ENCODE assay signal across 22 mouse cellular contexts in the genomic region with DNA sequence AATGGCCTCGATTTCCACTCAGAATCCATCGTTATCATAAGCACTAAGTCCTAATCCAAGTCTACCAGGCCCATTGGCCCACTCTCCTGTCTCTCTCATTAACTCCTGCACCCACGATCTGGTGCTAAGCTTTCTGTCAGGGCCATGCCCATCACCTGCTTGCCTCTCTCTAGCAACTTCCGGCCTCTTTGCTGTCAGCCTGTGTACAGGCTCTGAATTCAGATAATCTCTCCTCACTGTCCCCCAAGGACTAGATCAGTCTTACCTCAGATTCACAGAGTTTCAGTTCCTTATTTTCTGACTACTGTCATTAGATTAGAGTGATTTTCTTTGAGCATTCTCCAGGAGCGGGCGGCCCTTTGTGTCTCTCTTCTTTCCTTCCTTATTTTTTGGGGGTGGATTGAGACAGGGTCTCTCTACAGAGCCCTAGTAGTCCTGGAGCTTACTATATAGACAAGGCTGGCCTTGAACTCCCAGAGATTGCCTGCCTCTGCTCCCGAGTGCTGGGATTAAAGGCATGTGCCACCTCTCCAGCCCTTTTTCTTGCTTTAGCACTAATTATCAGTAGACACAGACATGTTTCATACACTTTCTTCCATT. TPM values are rescaled to one million over a fixed set of nuclear protein-coding genes. Genes with fewer than 3 reads are reported as not detected.
A peak's percentile ranks its signal among the peaks of the same experiment; 100 is the strongest.
DNase-seq lines count a peak whose midpoint lies in the region; ATAC-seq and TF ChIP-seq lines count a peak whose summit lies in the region.
"Had no signal": no experiment of that assay in that cellular context is flagged by ENCODE, and none has a peak within 500 bp of the region (broad histone marks: within the 10 kb centered on the region; RNA-seq: fewer than 3 reads in every experiment).

No protein-coding gene starts in this region.

- H3K4me1 ChIP-seq in limb, embryonic 13.5 days, result no peaks in the 10 kb centered on the region
- H3K4me1 ChIP-seq in limb, embryonic 10.5 days, result no peaks in the 10 kb centered on the region
- H3K4me1 ChIP-seq in stomach, postnatal 0 days (replicated peaks; ENCODE audit: control insufficient read depth, insufficient read depth), result no peaks in the 10 kb centered on the region
- H3K4me1 ChIP-seq: heart, embryonic 10.5 days; neural tube, embryonic 12.5 days had no signal

- ATAC-seq in limb, embryonic 13.5 days (ENCODE audit: low FRiP score, low read depth), result no peak
- ATAC-seq in megakaryocyte progenitor cell, adult 5-6 weeks (replicated peaks; ENCODE audit: poor library complexity), result peak; percentile 63
- no peak for ATAC-seq in stomach, postnatal 0 days (ENCODE audit: low FRiP score, low TSS enrichment)
- ATAC-seq: forebrain, embryonic 13.5 days; intestine, postnatal 0 days; midbrain, embryonic 13.5 days had no signal

- TF ChIP-seq CTCF in stomach, postnatal 0 days (IDR thresholded peaks at IDR 0.05; ENCODE audit: low read depth), result no peak

- H3K9me3 ChIP-seq in limb, embryonic 13.5 days, result no peaks in the 10 kb centered on the region
- no peaks in the 10 kb centered on the region for H3K9me3 ChIP-seq in limb, embryonic 10.5 days (replicated peaks)
- no peaks in the 10 kb centered on the region for H3K9me3 ChIP-seq in stomach, postnatal 0 days (ENCODE audit: control insufficient read depth, low read length)
- H3K9me3 ChIP-seq: forebrain, embryonic 13.5 days; heart, embryonic 10.5 days; hindbrain, embryonic 10.5 days; limb, embryonic 15.5 days; midbrain, embryonic 13.5 days; neural tube, embryonic 12.5 days had no signal

- 79% methylated on average over 7 of the region's 7 CpGs for WGBS in limb, embryonic 13.5 days
- WGBS in limb, embryonic 10.5 days, result 80% methylated on average over 7 of the region's 7 CpGs
- WGBS in stomach, postnatal 0 days, result 72% methylated on average over 7 of the region's 7 CpGs

- H3K27me3 ChIP-seq in limb, embryonic 13.5 days, result no peaks in the 10 kb centered on the region
- H3K27me3 ChIP-seq in limb, embryonic 10.5 days (ENCODE audit: low read depth, poor library complexity, severe bottlenecking), result no peaks in the 10 kb centered on the region
- H3K27me3 ChIP-seq in stomach, postnatal 0 days (ENCODE audit: control insufficient read depth, insufficient read depth, low read length), result no peaks in the 10 kb centered on the region
- H3K27me3 ChIP-seq: forebrain, embryonic 13.5 days; limb, embryonic 15.5 days; neural tube, embryonic 12.5 days had no signal

- H3K4me2 ChIP-seq in limb, embryonic 13.5 days (replicated peaks), result no peak overlapping the region
- no peak overlapping the region for H3K4me2 ChIP-seq in stomach, postnatal 0 days (replicated peaks; ENCODE audit: low read depth)
- H3K4me2 ChIP-seq: forebrain, embryonic 13.5 days; limb, embryonic 15.5 days; midbrain, embryonic 13.5 days; neural tube, embryonic 12.5 days had no signal

- H3K4me3 ChIP-seq in limb, embryonic 13.5 days, result no peak overlapping the region
- H3K4me3 ChIP-seq in limb, embryonic 10.5 days, result no peak overlapping the region
- no peak overlapping the region for H3K4me3 ChIP-seq in stomach, postnatal 0 days (ENCODE audit: low read depth, low read length)
- H3K4me3 ChIP-seq: forebrain, embryonic 13.5 days; gastrocnemius, adult 2 months; heart, embryonic 10.5 days; hindbrain, embryonic 10.5 days; limb, embryonic 15.5 days; midbrain, embryonic 13.5 days; neural tube, embryonic 12.5 days had no signal

- no peaks in the 10 kb centered on the region for H3K36me3 ChIP-seq in limb, embryonic 13.5 days
- no peaks in the 10 kb centered on the region for H3K36me3 ChIP-seq in limb, embryonic 10.5 days
- H3K36me3 ChIP-seq in stomach, postnatal 0 days (ENCODE audit: control insufficient read depth, insufficient read depth, low read length), result no peaks in the 10 kb centered on the region
- H3K36me3 ChIP-seq: heart, embryonic 10.5 days; hindbrain, embryonic 10.5 days; limb, embryonic 15.5 days; midbrain, embryonic 13.5 days; neural tube, embryonic 12.5 days had no signal

- H3K27ac ChIP-seq in limb, embryonic 13.5 days, result no peak overlapping the region
- no peak overlapping the region for H3K27ac ChIP-seq in limb, embryonic 10.5 days
- H3K27ac ChIP-seq in stomach, postnatal 0 days (replicated peaks), result no peak overlapping the region
- H3K27ac ChIP-seq: forebrain, embryonic 13.5 days; gastrocnemius, adult 2 months; heart, embryonic 10.5 days; hindbrain, embryonic 10.5 days; kidney, postnatal 0 days; limb, embryonic 15.5 days; midbrain, embryonic 13.5 days; neural tube, embryonic 12.5 days had no signal

- peak overlapping the region; percentile 21; the same call in 1 of the 2 replicates for H3K9ac ChIP-seq in limb, embryonic 13.5 days
- no peak overlapping the region for H3K9ac ChIP-seq in stomach, postnatal 0 days (ENCODE audit: low read length)
- H3K9ac ChIP-seq: forebrain, embryonic 13.5 days; limb, embryonic 15.5 days; midbrain, embryonic 13.5 days; neural tube, embryonic 12.5 days had no signal

- no peak for TF ChIP-seq EP300 in stomach, postnatal 0 days (optimal IDR thresholded peaks at IDR 0.05)

- DNase-seq in limb, embryonic 10.5 days (ENCODE audit: low spot score), result no peak
- DNase-seq in A20 (ENCODE audit: low read depth, low spot score), result peak; percentile 87
- peak; percentile 74 for DNase-seq in MEL-GATA-1-ER (ENCODE audit: extremely low read depth, low read depth)
- DNase-seq in stomach, postnatal 0 days (ENCODE audit: low spot score), result no peak
- no peak for DNase-seq in embryo, embryonic 9.5 days (ENCODE audit: extremely low spot score)
- DNase-seq: adrenal gland, postnatal 10 days; cerebellum, adult 2 months; cerebellum, postnatal 25 days; gastrocnemius, adult 2 months; right cerebral cortex, adult 18-20 months; right cerebral cortex, postnatal 4 days; thymus, postnatal 14 days had no signal

RNA-seq across cellular contexts. Expression of gene Senp7, which starts 14.0 kb away (rescaled TPM):
- polyA plus RNA-seq in limb, embryonic 13.5 days (2015; fragmentation: Nextera tagmentation; extraction: Ambion mirVana), result 46.6 and 47.5 TPM in 2 replicates
- 22.8 and 31.6 TPM in 2 replicates for polyA plus RNA-seq in limb, embryonic 10.5 days (2016; fragmentation: Nextera tagmentation; extraction: Ambion mirVana)
- total RNA-seq in megakaryocyte progenitor cell, adult 5-6 weeks (2015), result 21.0 and 32.8 TPM in 2 replicates
- total RNA-seq in megakaryocyte progenitor cell, adult 5-6 weeks (2017), result 15.0 and 25.4 TPM in 2 replicates
- polyA plus RNA-seq in stomach, postnatal 0 days (2015; fragmentation: Nextera tagmentation; extraction: Ambion mirVana), result 11.0 and 12.6 TPM in 2 replicates

RNA-seq across cellular contexts. Expression of gene Trmt10c, which starts 24.5 kb away (rescaled TPM):
- polyA plus RNA-seq in limb, embryonic 13.5 days (2015; fragmentation: Nextera tagmentation; extraction: Ambion mirVana), result 28.0 and 28.6 TPM in 2 replicates
- polyA plus RNA-seq in limb, embryonic 10.5 days (2016; fragmentation: Nextera tagmentation; extraction: Ambion mirVana), result 35.2 and 35.6 TPM in 2 replicates
- 35.8 and 37.3 TPM in 2 replicates for total RNA-seq in megakaryocyte progenitor cell, adult 5-6 weeks (2015)
- total RNA-seq in megakaryocyte progenitor cell, adult 5-6 weeks (2017), result 36.1 and 44.1 TPM in 2 replicates
- 16.2 and 17.6 TPM in 2 replicates for polyA plus RNA-seq in stomach, postnatal 0 days (2015; fragmentation: Nextera tagmentation; extraction: Ambion mirVana)

RNA-seq across cellular contexts. Expression of gene Pcnp, which starts 32.6 kb away (rescaled TPM):
- 264 and 269 TPM in 2 replicates for polyA plus RNA-seq in limb, embryonic 13.5 days (2015; fragmentation: Nextera tagmentation; extraction: Ambion mirVana)
- polyA plus RNA-seq in limb, embryonic 10.5 days (2016; fragmentation: Nextera tagmentation; extraction: Ambion mirVana), result 276 and 293 TPM in 2 replicates
- 99.7 and 101 TPM in 2 replicates for total RNA-seq in megakaryocyte progenitor cell, adult 5-6 weeks (2015)
- 129 and 133 TPM in 2 replicates for total RNA-seq in megakaryocyte progenitor cell, adult 5-6 weeks (2017)
- polyA plus RNA-seq in stomach, postnatal 0 days (2015; fragmentation: Nextera tagmentation; extraction: Ambion mirVana), result 122 and 128 TPM in 2 replicates

Comparison
In these comparisons a context has a peak if more than half of its experiments do, and no peak if none do; other contexts are left out.
1. DNase-seq: peak in A20 (single experiment) and MEL-GATA-1-ER (single experiment); none in limb, embryonic 10.5 days (single experiment), stomach, postnatal 0 days (single experiment) and embryo, embryonic 9.5 days (single experiment).